Mouse (Mus musculus) spleen, postnatal 14 days (tissue): Measurements from ENCODE around the gene Ephb4.

Source experiments
- DNase-seq, 2 experiments: peaks; one replicate each; pipeline ENCODE4 v3.0.0; 2021 to 2022; ENCODE audit warnings: low spot score in 2 of 2

Ephb4 gene

DNA sequence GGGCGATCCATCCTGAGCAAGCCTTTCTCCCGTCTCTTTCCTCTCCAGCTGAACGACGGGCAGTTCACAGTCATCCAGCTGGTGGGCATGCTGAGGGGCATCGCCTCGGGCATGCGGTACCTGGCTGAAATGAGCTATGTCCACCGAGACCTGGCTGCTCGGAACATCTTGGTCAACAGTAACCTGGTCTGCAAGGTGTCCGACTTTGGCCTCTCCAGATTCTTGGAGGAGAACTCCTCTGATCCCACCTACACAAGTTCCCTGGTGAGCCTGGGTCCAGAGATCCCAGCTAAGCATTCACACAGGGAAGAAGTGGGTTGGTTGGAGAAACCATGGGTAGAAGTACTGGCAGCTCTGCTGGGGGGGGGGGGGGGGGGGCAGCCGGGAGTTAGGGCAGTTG lies 19.8 kb downstream of the Ephb4 start:
- DNase-seq: no peak

DNA sequence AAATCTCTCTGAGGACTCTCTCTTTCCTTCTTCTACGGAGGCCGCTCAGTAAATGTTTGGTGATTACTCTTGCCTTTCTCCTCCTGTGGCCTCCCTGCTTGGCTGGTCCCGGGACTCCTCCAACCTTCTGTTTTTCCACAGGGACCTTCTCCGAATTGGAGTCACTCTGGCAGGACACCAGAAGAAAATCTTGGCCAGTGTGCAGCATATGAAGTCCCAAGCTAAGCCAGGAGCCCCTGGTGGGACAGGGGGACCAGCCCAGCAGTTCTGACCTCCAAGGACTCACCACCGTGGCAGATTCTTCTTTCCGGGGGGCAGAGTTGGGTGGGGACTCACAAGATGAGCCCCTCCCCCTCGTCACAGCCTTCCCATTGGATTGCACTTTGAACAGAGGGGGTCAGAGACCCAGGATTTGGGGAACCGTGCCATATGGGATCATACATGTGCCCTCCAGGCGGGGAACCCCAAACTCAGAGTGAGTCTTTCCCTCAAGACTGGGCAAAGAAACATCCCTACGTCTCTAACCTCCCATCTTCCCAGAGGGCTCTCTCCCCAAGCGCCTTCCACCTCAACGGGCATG lies 23.6 kb downstream of the Ephb4 start:
- no peak for DNase-seq

DNA sequence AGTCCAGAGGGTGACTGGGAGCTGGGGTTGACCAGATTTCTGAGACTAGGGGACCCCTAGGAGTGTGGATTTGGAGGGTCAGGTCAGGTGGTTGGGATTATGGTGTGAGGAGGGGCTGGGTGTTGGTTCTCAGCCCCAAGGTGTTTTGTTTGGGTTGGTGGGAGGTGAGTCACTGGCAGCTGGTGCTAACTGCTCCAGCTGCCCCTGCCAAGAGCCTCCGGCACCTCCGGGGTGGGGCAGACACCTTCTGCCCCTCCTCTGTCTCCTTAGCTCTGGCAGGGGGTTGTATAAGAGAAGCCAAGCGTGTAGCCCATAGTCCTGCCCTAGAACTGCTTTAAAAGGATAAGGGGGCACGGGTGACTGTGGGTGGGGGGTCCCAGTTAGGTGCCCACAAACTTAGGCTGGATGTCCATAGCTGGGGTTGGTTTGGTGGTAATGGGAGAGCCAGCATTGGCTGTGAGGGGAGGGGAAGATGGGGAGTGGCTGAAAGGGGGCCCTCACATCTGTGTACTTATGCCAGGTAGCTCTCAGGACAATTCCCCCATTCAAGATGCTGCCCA lies 24.7 kb downstream of the Ephb4 start:
- DNase-seq: no peak

DNA sequence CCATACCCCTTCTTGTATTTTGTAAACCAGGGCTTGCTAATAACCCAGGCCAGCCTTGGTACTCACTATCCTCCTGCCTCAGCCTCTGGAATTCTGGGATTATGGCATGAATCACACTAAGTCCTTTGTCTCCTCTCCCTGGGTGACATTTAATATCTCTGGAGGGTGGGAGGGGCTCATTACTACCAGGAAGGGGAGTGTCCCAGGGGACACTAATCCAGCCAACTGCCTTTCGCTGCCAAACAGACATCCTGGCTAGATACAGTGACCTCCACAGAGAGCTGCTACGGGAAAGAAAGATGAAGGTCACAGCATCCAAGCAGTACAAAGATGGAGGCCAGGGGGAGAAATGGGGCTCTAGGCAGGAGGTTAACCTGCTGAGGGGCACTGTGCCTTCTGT lies 25.7 kb downstream of the Ephb4 start:
- no peak for DNase-seq

DNA sequence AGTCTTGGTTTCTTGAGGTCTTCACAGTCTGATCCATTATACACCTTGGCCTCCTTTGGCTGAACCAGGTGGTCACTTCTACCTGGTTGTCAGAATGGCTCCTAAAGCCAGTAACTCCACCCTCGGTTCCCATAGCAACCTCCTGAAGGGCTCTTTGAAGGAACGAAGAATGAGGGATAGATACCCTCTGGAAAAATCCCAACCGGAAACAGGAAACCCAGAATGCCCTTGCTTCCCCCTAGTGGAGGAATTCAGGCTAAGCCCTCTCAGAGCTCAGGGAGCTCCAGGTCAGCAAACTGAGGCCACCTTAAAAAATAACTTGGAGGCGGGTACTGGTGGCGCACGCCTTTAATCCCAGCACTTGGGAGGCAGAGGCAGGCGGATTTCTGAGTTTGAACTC lies 26.3 kb downstream of the Ephb4 start:
- DNase-seq: no peak

DNA sequence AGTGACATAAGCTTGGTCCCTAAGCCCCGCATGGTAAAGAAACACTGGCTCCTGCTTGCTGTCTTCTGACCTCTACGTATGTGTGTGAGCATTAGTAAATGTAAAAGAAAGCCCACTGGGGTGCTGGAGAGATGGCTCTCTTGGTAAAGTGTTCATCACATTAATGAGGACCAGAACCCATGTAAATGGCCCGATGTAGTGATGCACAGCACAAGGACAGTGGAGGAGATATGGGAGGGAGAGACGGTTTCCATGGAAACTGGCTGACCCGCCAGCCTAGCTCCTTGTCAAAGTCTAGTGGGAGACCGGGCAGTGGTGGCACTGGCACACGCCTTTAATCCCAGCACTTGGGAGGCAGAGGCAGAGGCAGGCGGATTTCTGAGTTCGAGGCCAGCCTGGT lies 26.8 kb downstream of the Ephb4 start:
- DNase-seq: no peak

DNA sequence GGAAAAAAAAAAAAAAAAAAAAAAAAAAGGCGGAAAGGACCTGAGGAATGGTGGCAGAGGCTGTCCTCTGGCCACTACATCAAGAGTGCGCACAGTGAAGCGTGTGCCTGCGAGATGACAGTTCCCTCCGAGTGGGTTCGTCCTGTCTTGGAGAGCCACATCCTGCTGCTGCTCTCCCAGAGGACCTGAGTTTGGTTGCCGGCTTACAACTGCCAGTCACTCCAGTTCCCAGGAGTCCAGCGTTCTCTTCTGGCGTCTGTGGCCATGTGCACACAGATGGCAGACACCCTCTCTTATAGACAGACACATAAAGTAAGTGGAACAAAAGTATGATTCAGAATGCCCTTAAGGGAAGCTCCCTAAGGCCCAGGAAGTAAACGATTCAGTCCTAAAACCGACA lies 27.3 kb downstream of the Ephb4 start:
- DNase-seq: no peak

DNA sequence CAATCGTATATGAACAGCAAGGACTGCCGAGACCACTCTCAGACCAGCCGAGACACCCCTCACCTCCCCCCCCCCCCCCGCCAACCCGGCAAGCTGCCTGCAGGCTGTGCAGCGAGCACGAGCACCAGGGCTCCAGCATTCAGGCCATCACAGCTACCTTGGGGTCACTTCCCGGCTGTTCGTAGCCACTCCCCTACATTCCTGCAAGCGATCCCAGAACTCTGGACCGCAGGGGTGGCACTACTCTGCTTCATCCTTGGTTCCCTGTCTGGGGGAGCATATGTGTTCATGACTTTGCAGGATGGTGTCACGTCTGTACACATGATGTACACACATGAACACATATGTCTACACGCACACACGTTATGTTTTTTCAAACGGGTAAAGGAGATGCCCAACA lies 27.7 kb downstream of the Ephb4 start:
- no peak for DNase-seq

DNA sequence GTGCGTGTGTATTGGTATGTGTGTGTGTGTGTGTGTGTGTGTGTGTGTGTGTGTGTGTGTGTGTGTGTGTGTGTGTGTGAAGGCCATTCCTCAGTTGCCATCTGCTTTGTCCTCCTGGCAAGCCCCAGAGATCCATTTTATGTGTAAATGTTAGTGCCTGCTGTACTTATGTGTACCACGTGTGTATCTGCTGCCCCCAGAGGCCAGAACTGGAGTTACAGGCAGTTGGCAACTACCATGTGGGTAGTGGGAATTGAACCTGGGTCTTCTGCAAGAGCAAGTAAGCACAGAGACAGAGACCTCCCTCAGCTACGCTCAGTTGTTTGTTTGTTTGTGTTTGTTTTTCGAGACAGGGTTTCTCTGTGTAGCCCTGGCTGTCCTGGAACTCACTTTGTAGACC lies 31.2 kb downstream of the Ephb4 start:
- peak; percentile 34 to 60 for DNase-seq

DNA sequence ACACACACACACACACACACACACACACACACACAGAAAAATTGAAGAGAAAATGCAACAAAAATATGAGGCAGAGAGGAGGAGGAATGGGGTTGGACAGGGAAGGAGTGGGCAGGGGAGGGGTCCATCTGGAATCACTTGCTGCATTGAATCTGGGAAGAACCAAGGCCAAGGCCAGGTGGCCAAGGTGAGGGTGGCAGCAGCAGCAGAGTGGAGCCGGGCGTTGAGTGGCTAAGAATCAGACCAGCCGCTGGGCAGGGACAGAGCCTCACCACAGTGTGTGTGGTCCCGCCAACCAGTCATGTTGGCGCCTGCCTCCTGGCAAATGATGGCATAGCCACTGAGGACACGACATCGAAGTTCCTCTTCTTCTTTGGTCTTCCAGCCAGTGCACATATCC lies 33.5 kb downstream of the Ephb4 start:
- no peak for DNase-seq

DNA sequence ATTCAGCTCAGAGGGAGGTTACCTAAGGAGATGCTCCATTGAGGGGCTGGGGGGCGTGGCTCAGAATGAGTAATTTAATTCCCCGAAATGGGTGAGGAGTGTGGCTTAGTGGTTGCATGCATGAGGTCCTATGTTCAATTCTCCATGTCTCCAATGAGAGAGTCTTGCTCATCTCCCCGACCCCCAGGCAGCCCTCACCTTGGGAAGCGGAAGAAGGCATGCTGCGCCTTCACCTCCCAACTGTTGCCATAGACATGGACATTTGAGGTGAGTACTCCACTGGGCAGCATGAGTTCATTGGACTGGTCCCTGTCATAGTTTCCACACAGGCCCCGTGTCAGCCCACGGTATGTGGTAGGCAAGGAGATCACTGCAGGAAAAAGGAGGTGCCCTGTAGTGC lies 36.8 kb downstream of the Ephb4 start:
- no peak for DNase-seq

DNA sequence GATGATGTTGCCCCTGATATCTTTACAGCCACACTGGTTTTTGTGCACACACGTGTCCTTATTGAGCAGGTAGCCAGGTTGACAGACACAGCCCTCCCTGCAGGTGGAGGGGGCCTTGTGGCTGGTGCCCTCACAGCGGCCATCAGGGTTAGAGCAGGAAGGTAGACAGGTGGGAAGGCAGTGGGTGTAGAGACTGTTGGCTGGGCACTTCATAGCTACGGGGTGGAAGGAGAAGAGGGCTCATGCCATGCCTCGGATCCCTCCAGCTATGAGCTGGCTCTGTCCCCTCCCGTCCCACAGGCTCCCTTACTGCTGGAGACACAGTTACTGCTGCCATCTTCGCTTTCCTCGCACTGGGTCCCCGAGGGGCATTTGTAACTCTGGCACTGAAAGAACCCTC lies 41.7 kb downstream of the Ephb4 start:
- DNase-seq: no peak

DNA sequence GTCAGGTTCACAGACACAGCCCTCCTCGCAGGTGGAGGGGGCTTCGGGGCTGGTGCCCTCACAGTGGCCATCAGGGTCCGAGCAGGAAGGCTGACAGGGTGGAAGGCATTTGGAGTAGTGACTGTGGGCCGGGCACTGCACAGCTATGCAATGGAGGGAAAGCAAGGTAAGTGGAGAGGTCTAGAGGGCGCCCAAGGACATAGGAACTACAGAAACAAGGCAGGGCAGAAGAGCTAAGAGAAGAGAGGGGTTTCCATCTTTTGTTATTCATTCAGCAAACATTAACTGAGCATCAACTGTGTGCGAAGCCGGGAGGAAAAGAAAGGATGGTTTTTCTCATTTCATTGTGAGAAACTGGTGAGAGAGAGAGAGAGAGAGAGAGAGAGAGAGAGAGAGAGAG lies 44.5 kb downstream of the Ephb4 start:
- no peak for DNase-seq

DNA sequence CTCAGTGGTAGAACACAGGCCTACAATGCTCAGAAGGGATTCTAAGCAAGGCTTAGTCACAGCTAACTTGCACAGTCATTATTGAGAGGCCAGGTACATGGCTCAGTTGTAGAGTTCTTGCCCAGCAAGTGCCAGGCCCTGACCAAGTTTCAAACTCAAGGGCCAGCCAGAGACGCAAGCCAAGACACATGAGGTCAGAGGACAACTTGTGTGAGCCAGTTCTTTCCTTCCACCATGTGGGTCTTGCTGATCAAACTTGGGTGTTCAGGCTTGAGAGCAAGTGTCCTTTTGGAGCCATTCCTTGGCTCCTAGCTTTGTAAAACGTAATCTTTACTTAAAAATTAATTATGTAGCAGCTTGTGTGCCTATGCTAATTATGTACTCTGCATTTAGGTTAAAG lies 54.2 kb downstream of the Ephb4 start:
- no peak for DNase-seq

DNA sequence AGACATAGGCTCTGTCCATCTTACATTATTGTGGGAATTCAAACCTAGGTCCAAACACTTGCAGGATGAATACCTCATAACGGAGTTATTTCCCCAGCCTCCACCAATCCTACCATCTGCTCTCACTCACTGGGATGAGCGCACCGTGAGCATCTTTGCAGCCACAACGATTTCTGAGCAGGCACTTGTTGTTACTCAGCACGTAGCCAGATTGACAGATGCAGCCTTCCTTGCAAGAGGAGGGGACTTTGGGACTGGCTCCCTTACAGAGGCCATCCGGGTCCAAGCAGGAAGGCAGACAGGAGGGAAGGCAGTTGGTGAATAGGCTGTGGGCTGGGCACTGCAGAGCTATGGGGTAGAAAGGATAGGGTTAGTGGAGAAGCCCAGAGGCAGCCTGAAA lies 59.5 kb downstream of the Ephb4 start:
- no peak for DNase-seq

DNA sequence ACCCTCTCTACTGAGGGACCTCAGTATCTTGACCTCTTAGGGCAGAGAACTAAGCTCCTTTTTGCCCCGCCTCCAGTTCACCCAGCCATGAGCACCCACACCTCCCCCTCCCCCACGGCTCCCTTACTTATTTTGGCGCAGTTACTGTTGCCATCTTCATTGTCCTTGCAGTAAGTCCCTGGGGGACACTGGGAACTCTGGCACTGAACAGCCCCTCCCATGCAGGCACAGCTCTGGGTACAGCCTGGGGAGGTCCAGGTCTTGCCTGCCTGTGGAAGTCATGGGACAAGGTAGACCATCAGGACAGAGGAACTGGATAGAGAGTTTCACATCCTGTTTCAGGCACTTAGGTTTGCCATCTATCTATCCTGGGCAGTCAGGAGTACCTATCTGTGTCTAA lies 60.2 kb downstream of the Ephb4 start:
- DNase-seq: no peak

DNA sequence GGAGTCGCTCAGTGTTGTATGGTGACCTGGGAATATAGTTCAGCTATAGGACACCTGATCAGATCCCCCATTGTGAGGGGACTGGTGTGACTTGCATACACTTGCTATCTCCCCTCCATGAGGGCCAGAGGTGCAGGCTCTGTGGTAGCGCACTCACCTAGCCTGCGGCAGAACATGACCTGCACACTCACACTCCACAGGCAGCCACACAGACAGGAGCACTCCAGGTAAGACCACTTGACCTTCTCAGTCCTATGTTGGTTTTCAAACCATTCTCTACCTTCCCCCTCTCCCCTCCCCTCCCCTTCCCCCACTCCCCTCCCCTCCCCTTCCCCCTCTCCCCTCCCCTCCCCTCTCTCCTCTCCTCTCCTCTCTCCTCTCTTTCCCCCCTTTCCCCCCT lies 60.6 kb downstream of the Ephb4 start:
- no peak for DNase-seq

DNA sequence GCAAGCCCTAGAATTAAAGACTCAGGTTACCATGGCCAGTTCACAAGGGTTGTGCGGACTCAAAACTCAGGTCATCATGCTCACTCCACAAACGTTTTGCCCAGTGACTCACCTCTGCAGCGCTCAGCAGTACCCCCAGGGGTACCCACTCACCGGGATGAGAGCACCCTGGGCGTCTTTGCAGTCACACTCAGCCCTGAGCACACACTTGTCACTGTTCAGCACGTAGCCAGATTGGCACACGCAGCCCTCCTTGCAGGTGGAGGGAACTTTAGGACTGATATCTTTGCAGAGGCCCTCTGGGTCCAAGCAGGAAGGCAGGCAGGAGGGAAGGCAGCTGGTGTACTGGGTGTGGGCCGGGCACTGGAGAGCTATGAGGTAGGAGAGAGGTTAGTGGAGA lies 61.3 kb downstream of the Ephb4 start:
- no peak for DNase-seq

DNA sequence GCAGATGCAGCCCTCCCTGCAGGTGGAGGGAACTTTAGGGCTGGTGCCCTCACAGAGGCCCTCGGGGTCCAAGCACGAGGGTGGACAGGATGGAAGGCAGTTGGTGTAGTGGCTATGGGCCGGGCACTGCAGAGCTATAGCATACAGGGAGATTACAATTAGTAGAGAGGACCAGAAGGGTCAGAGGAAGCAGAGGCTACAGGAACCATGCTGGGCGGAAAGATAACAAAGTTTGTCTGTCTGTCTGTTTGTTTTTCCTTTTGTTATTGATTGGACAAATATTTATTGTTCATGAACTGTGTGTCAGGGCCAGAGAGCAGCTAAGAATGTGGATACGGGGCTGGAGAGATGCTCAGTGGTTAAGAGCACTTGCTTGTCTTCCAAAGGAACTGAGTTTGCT lies 64.3 kb downstream of the Ephb4 start:
- DNase-seq: no peak

DNA sequence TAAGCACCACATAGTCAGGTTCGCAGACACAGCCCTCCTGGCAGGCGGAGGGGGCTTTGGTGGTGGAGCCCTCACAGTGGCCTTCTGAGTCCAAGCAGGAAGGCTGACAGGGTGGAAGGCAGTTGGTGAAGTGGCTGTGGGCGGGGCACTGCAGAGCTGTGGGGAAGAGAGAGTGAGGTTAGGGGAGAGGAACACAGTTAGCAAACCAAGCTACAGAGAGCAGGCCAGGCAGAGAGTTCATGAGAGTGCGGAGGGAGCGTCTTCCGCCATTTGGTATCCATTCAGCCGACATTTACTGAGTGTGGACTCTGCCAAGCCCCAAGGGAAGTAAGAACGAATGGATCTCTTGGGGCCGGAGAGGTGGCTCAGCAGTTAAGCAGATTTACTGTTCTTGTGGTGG lies 69.2 kb downstream of the Ephb4 start:
- DNase-seq: no peak

DNA sequence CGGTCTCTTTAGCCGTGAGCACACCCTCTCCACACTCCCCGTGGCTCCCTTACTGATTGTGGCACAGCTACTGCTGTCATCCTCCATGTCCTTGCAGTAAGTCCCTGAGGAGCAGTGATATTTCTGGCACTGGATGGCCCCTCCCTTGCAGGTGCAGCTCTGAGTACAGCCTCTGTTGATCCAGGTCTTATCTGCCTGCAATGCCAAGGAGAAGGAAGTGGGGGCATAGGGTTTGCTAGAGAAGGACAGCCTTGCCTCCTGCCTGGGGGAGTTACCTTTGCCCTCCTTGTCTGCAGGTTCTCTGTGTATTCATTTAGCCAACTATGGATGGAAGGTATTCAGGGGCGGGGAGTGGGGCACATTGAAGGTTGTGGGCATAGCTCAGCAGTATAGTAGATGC lies 69.9 kb downstream of the Ephb4 start:
- no peak for DNase-seq

DNA sequence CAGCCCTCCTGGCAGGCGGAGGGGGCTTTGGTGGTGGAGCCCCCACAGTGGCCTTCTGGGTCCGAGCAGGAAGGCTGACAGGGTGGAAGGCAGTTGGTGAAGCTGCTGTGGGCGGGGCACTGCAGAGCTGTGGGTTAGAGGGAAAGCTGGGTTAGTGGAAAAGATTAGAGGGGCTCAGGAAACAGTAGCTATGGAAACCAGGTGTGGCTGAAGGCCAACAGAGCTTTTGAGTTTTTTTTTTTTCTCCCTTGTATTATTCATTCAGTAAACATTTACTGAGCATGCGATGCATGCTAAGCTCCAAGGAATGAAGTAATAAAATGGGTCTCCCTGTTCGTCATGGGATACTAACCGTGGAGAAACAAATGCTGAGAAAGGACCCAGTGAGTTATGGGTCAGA lies 75.7 kb downstream of the Ephb4 start:
- no peak for DNase-seq
